Mouse (Mus musculus): Measurements from ENCODE around the gene Olfr66. TPM values are rescaled to one million over a fixed set of nuclear protein-coding genes. Genes with fewer than 3 reads are reported as not detected.

The Olfr66 gene
- not detected in 2 replicates for polyA plus RNA-seq (2015; fragmentation: Nextera tagmentation; extraction: Ambion mirVana)

DNA sequence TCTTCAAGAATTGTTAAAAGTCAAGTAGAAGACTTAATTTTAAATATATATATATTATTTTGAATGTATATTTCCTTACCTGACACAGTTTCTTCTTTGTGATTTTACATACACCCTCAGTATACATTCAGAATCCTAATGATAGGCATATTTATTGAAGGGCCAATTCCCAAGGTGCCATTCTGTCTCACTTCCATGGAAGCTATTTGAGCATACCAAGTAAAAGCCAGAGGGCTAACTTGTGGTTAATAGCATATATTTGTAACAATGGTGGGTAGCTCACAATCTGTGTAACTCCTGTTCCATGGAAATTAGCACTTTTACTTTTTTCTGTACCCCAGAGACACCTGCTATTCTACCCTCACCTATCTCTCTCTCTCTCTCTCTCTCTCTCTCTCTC is at the start of gene Olfr66:
Olfr66 (minus strand) TSS at position 101 of the 400 bp plus-strand sequence.
- no peaks in the 10 kb centered on the region for H3K4me1 ChIP-seq
- no peak within 1 kb of the TSS for H3K9ac ChIP-seq
- no peak within 1 kb of the TSS for H3K4me2 ChIP-seq (replicated peaks)
- no peaks in the 10 kb centered on the region for H3K36me3 ChIP-seq
- no peak within 1 kb of the TSS for H3K4me3 ChIP-seq
- no peaks in the 10 kb centered on the region for H3K9me3 ChIP-seq
- ATAC-seq (ENCODE audit: low FRiP score, low read depth) = no peak
- H3K27me3 ChIP-seq = no peaks in the 10 kb centered on the region
- no peak within 1 kb of the TSS for H3K27ac ChIP-seq

DNA sequence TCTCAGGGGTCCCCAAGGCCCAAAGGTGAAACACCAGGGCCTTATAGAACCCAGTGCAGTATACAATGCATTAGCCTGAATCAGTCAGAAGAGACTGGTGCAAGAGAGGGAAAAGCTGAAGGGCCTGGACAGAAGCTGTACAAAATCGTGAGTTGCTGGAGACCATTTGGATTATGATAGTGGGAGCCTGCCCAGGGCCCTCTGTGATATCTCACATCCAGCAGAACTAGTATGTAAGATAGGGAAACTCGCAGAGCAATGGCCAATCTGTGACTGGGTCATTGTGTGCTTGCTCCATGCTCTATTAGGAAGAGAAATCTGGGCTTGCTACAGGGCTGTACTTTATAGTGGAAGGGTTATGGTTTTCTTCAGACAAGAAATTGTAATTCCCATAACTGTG is 48.2 kb upstream of the Olfr66 start, which contains the start of gene Olfr632:
Olfr632 (plus strand) TSS at position 84 of the 400 bp plus-strand sequence.
- H3K4me3 ChIP-seq = no peak within 1 kb of the TSS
- no peaks in the 10 kb centered on the region for H3K27me3 ChIP-seq
- no peak within 1 kb of the TSS for H3K9ac ChIP-seq
- ATAC-seq (ENCODE audit: low FRiP score, low read depth) = no peak
- H3K27ac ChIP-seq = no peak within 1 kb of the TSS
- no peak within 1 kb of the TSS for H3K4me2 ChIP-seq (replicated peaks)
- no peaks in the 10 kb centered on the region for H3K9me3 ChIP-seq
- no peaks in the 10 kb centered on the region for H3K4me1 ChIP-seq
- WGBS = 59% methylated on average over 2 of the region's 2 CpGs
- no peaks in the 10 kb centered on the region for H3K36me3 ChIP-seq

- Histone ChIP-seq H3K4me3 (no peak within 1 kb of the TSS), H3K36me3 (no peaks in the 10 kb centered on the region), H3K9me3 (no peaks in the 10 kb centered on the region), H3K4me2 (replicated peaks) (no peak within 1 kb of the TSS), H3K4me1 (no peaks in the 10 kb centered on the region), H3K27ac (no peak within 1 kb of the TSS), H3K27me3 (no peaks in the 10 kb centered on the region), H3K9ac (no peak within 1 kb of the TSS)
- no peak for ATAC-seq (ENCODE audit: low FRiP score, low read depth)
These were observed 42.5 kb upstream of the Olfr66 start, which contains the start of gene Olfr631 for GRCm38 (mm10) chr7:103928525-103928924. Olfr631 (plus strand) TSS chr7:103928825.

- Histone ChIP-seq H3K9ac (no peak overlapping the region), H3K4me1 (no peaks in the 10 kb centered on the region), H3K4me3 (no peak overlapping the region), H3K4me2 (replicated peaks) (no peak overlapping the region), H3K27me3 (no peaks in the 10 kb centered on the region), H3K9me3 (no peaks in the 10 kb centered on the region), H3K27ac (no peak overlapping the region), H3K36me3 (no peaks in the 10 kb centered on the region)
- ATAC-seq (ENCODE audit: low FRiP score, low read depth) = no peak
These were observed 29.3 kb upstream of the Olfr66 start for GRCm38 (mm10) chr7:103915338-103915737.

DNA sequence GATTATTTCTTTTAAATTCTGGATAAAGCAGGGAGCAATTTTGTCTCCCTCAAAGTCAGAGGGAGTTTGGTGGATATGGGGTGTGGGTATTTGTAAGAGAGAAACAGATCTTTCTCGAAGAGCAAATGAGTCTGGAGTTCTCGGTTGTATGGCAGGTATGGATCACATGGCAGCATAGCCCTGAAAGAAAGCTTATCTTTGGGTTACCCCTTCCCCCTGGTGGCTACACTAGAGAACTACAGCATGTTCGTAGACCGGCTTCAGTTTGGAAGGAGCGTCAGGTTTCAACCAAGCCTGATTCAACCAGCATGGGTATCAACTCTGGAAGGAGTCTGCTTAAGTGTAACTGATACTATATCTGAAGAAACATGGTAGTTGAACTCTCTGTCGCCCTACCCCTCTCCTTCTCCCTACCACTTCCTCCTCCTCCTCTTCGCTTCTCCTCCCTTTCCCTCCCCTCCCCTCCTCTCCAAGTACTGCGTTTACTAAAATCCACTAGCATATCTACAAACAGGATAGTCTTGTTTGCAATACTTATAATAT is 27.0 kb upstream of the Olfr66 start:
- WGBS = 40% methylated on average over 8 of the region's 8 CpGs
- Histone ChIP-seq H3K36me3 (no peaks in the 10 kb centered on the region), H3K9me3 (no peaks in the 10 kb centered on the region), H3K9ac (no peak overlapping the region), H3K4me1 (no peaks in the 10 kb centered on the region), H3K27ac (no peak overlapping the region), H3K4me3 (no peak overlapping the region), H3K4me2 (replicated peaks) (no peak overlapping the region), H3K27me3 (no peaks in the 10 kb centered on the region)
- ATAC-seq (ENCODE audit: low FRiP score, low read depth) = no peak

DNA sequence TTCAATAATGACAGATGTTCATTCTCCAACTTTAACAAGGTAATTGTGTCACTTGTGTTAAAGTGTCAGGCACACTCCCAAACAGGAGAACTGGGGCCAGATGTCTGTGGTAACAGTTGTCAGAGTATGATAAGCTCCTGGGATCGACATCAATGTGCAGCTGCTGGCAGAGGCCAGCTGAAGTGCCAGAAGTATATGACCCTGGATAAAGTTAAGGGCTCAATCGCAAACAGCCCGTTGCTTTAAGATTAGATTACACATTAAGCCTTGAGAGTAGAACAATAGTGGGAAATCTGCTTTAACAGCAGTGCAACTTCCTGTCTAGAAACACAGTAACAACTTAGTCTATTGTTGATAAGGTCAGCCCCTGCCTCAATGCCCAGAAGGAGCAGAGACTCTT is 24.0 kb upstream of the Olfr66 start:
- H3K4me3 ChIP-seq = no peak overlapping the region
- no peak overlapping the region for H3K4me2 ChIP-seq (replicated peaks)
- H3K27me3 ChIP-seq = no peaks in the 10 kb centered on the region
- no peaks in the 10 kb centered on the region for H3K36me3 ChIP-seq
- no peak overlapping the region for H3K9ac ChIP-seq
- ATAC-seq (ENCODE audit: low FRiP score, low read depth) = no peak
- no peaks in the 10 kb centered on the region for H3K4me1 ChIP-seq
- WGBS = 22% methylated on average over 3 of the region's 3 CpGs
- H3K27ac ChIP-seq = no peak overlapping the region
- no peaks in the 10 kb centered on the region for H3K9me3 ChIP-seq

DNA sequence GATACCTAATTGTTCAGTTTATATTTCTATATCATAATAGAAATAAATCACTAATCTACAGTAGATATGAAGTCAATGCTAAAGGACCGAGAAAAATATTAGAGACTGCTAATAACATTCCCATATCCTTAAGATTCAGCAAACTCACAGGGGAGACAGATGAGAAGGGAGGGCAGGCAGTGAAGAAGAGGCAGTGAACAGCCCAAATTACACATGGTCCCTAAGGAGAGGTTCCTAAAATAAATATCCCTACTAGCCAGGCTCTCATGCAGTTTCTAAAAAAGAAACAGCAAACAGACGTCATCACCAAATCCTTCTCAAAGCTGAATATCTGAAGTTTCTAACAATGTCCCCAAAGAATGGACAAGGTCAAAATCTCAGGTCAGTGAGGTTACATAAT is 17.1 kb upstream of the Olfr66 start, which contains the start of gene Olfr65:
Olfr65 (plus strand) TSS at position 301 of the 400 bp plus-strand sequence.
- Histone ChIP-seq H3K4me1 (no peaks in the 10 kb centered on the region), H3K27ac (no peak within 1 kb of the TSS), H3K4me3 (no peak within 1 kb of the TSS), H3K27me3 (no peaks in the 10 kb centered on the region), H3K4me2 (replicated peaks) (no peak within 1 kb of the TSS), H3K36me3 (no peaks in the 10 kb centered on the region), H3K9ac (no peak within 1 kb of the TSS), H3K9me3 (no peaks in the 10 kb centered on the region)
- WGBS = 85% methylated on average over 2 of the region's 2 CpGs
- ATAC-seq (ENCODE audit: low FRiP score, low read depth) = no peak

DNA sequence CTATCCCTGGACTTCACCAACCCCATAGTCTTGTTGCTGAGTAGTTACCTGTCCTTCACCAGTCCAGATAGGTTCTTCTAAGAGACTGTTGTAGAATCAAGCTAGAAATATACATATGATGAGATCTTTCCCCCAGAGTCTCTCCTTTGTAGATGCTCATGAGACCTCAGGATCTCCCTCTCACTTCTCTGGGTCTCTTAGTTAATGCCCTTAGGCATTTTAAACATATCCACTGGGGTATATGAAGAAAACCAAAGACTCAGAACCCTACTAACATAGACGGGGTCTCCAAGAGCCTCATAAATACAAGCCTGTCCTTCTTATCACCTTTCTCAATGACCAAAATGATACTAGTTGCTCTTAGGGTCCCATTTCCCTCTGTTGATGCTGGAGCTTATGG is 8.3 kb upstream of the Olfr66 start, which contains the start of gene Olfr64:
Olfr64 (minus strand) TSS at position 101 of the 400 bp plus-strand sequence.
- WGBS = 72% methylated on average over 1 of the region's 1 CpGs

GRCm38 (mm10) chr7:103877093-103877492 is 9.0 kb downstream of the Olfr66 start:
- no peak overlapping the region for H3K4me2 ChIP-seq (replicated peaks)
- H3K4me3 ChIP-seq = no peak overlapping the region
- 81% methylated on average over 2 of the region's 2 CpGs for WGBS
- H3K4me1 ChIP-seq = no peaks in the 10 kb centered on the region
- no peak for ATAC-seq (ENCODE audit: low FRiP score, low read depth)
- no peak overlapping the region for H3K27ac ChIP-seq
- H3K36me3 ChIP-seq = no peaks in the 10 kb centered on the region
- H3K27me3 ChIP-seq = no peaks in the 10 kb centered on the region
- H3K9me3 ChIP-seq = no peaks in the 10 kb centered on the region
- H3K9ac ChIP-seq = no peak overlapping the region

More for the DNA sequence above, 8.3 kb upstream of the Olfr66 start, which contains the start of gene Olfr64:
- Histone ChIP-seq H3K27me3 (no peaks in the 10 kb centered on the region), H3K4me3 (no peak within 1 kb of the TSS), H3K9me3 (no peaks in the 10 kb centered on the region), H3K4me2 (replicated peaks) (no peak within 1 kb of the TSS), H3K4me1 (no peaks in the 10 kb centered on the region), H3K36me3 (no peaks in the 10 kb centered on the region), H3K9ac (no peak within 1 kb of the TSS), H3K27ac (no peak within 1 kb of the TSS)
- ATAC-seq (ENCODE audit: low FRiP score, low read depth) = no peak

- Histone ChIP-seq H3K9ac (no peak overlapping the region), H3K4me3 (no peak overlapping the region), H3K27ac (no peak overlapping the region), H3K27me3 (no peaks in the 10 kb centered on the region), H3K9me3 (no peaks in the 10 kb centered on the region), H3K4me1 (no peaks in the 10 kb centered on the region), H3K4me2 (replicated peaks) (no peak overlapping the region), H3K36me3 (no peaks in the 10 kb centered on the region)
- 46% methylated on average over 5 of the region's 5 CpGs for WGBS
- ATAC-seq (ENCODE audit: low FRiP score, low read depth) = no peak
These were observed 11.6 kb downstream of the Olfr66 start for GRCm38 (mm10) chr7:103874451-103874850.

- H3K27ac ChIP-seq = no peak overlapping the region
- H3K9ac ChIP-seq = no peak overlapping the region
- H3K36me3 ChIP-seq = no peaks in the 10 kb centered on the region
- no peak overlapping the region for H3K4me3 ChIP-seq
- no peaks in the 10 kb centered on the region for H3K9me3 ChIP-seq
- WGBS = 7% methylated on average over 1 of the region's 1 CpGs
- no peak for ATAC-seq (ENCODE audit: low FRiP score, low read depth)
- no peaks in the 10 kb centered on the region for H3K4me1 ChIP-seq
- H3K27me3 ChIP-seq = no peaks in the 10 kb centered on the region
- H3K4me2 ChIP-seq (replicated peaks) = no peak overlapping the region
These were observed 13.0 kb downstream of the Olfr66 start for GRCm38 (mm10) chr7:103873064-103873463.

GRCm38 (mm10) chr7:103870667-103871066 is 15.4 kb downstream of the Olfr66 start:
- Histone ChIP-seq H3K27me3 (no peaks in the 10 kb centered on the region), H3K27ac (no peak overlapping the region), H3K9me3 (no peaks in the 10 kb centered on the region), H3K4me2 (replicated peaks) (no peak overlapping the region), H3K9ac (no peak overlapping the region), H3K4me1 (no peaks in the 10 kb centered on the region), H3K36me3 (no peaks in the 10 kb centered on the region), H3K4me3 (no peak overlapping the region)
- ATAC-seq (ENCODE audit: low FRiP score, low read depth) = no peak

DNA sequence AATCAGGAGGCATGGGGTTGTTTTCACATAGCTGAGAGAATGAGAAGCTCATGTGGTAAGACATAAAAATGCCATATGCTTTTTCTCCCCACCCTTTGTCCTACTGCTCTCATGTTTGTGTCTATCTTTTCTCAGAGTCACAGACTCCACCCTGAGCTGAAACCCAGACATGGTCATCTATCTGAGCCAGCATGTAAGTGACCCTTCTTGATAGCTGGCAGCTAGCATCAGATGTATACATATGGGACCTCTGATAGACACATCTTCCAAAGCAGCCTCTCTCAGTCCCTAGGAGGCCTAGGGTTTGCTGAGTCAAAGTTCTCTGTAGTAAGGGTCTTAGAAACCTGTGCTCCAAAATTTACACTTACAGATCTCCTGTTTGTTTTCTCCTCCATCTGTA is 20.3 kb downstream of the Olfr66 start:
- no peak overlapping the region for H3K9ac ChIP-seq
- ATAC-seq (ENCODE audit: low FRiP score, low read depth) = no peak
- H3K4me2 ChIP-seq (replicated peaks) = no peak overlapping the region
- H3K27ac ChIP-seq = no peak overlapping the region
- H3K4me3 ChIP-seq = no peak overlapping the region
- H3K36me3 ChIP-seq = no peaks in the 10 kb centered on the region
- no peaks in the 10 kb centered on the region for H3K27me3 ChIP-seq
- no peaks in the 10 kb centered on the region for H3K4me1 ChIP-seq
- H3K9me3 ChIP-seq = no peaks in the 10 kb centered on the region
